Mouse (Mus musculus) bone marrow, adult 2 months (tissue): Measurements from ENCODE around the gene Nat9. TPM values are rescaled to one million over a fixed set of nuclear protein-coding genes. Genes with fewer than 3 reads are reported as not detected.
A peak's percentile ranks its signal among the peaks of the same experiment; 100 is the strongest.

Source experiments
- H3K27ac ChIP-seq: fragments of 200-500 bp; 2 replicates; pipeline ENCODE4 v1.5.1; 2012; ENCODE audit warnings: low read depth, mild to moderate bottlenecking, control low read depth, inconsistent platforms, low read length; ENCODE audit not compliant: control insufficient read depth, poor library complexity, insufficient read depth
- H3K4me1 ChIP-seq: fragments of 200-500 bp; 2 replicates; pipeline ENCODE4 v1.6.1; 2011; ENCODE audit warnings: low read length; ENCODE audit not compliant: control insufficient read depth, insufficient read depth
- H3K4me3 ChIP-seq: fragments of 200-500 bp; replicated peaks from 2 replicates; pipeline ENCODE3; 2011; ENCODE audit warnings: mild to moderate bottlenecking, low read depth, low read length, control low read depth; ENCODE audit not compliant: control insufficient read depth
- CTCF ChIP-seq: fragments of 200-500 bp; IDR thresholded peaks from 2 replicates; pipeline ENCODE4 v1.5.1; 2011; ENCODE audit warnings: low read length, control low read depth; ENCODE audit not compliant: control insufficient read depth, insufficient read depth
- POLR2A ChIP-seq: fragments of 200-500 bp; IDR thresholded peaks from 2 replicates; pipeline ENCODE4 v1.6.1; 2011; ENCODE audit warnings: low read depth, mild to moderate bottlenecking, control low read depth, low read length, borderline replicate concordance; ENCODE audit not compliant: control insufficient read depth
- WGBS: fragments of 180-500 bp; shearing (Covaris S2); methylation state at CpG from one replicate; pipeline ENCODE4 v1.1.7; 2018; 5-methylcytosine and 5-hydroxymethylcytosine counted together
- polyA plus RNA-seq: library from polyadenylated mRNA; stranded (reverse); fragments of >200 nt; gene quantifications from 2 replicates; pipeline ENCODE4 v1.2.4, GENCODE M21; 2011; ENCODE audit warnings: low replicate concordance; ENCODE audit not compliant: missing spikeins, insufficient read depth, insufficient read length

Gene Nat9
- polyA plus RNA-seq, 1 experiment: 19.4 TPM

DNA sequence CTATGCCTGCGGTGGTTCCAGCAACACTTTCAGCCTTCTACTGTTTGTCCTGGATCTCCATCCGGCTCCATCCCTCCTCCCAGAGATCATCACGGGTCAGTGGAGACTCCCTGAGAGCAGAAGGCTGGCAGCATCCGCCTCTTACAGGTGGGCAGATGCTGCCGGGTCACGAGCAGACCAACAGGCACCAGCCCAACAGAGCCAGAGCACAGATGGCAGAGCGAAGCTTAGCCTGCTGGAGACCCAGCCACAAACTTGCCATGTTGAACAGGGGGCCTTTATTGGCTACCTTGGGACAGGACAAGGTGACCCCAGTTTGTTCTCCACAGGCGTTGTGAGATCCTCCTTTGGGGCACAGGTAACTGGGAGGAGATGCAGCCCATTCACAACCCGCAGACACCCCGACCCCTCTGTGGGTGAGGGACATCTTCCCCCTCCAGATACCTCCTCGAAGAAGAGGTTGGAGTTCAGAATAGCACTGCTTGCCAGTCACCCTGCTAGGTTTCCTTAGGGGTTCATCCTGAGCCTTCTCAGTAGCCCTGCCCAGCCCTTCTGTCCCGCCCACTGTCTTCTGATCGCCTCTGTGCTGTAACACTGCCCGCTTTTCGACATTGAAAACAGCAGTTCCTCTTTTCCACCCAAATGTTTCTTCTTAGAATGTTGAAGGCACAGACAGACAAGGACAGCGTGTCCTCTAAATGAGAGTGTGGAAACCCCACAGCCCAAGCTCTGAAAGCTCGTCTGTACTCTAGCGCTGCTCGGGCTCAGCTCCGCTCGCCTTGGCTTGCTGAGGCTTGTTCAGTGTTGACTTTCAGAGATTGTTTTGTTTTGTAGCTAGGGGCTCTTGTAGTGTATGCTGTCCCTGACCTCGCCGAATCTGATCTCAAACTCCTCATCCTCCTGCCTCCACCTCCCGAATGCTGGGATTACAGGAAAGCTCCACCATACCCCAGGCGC is 21.4 kb upstream of the Nat9 start:
- Histone ChIP-seq H3K27ac (peak overlapping the region; percentile 72), H3K4me3 (no peak overlapping the region), H3K4me1 (no peaks in the 10 kb centered on the region)
- 54% methylated on average over 25 of the region's 25 CpGs for WGBS
- TF ChIP-seq POLR2A: no peak
- no peak for TF ChIP-seq CTCF

- Histone ChIP-seq H3K27ac (no peak overlapping the region), H3K4me3 (no peak overlapping the region), H3K4me1 (no peaks in the 10 kb centered on the region)
- WGBS: 91% methylated on average over 12 of the region's 12 CpGs
- TF ChIP-seq CTCF: no peak
- no peak for TF ChIP-seq POLR2A
Measured at GRCm38 (mm10) chr11:115208126-115208525, 20.5 kb upstream of the Nat9 start.

- Histone ChIP-seq H3K4me3 (no peak overlapping the region), H3K27ac (no peak overlapping the region; the same call in 1 of the 2 replicates), H3K4me1 (no peaks in the 10 kb centered on the region; the same call in 1 of the 2 replicates)
- 90% methylated on average over 9 of the region's 9 CpGs for WGBS
- TF ChIP-seq CTCF: no peak
- TF ChIP-seq POLR2A: no peak
Measured at GRCm38 (mm10) chr11:115202756-115203155, 15.1 kb upstream of the Nat9 start.

DNA sequence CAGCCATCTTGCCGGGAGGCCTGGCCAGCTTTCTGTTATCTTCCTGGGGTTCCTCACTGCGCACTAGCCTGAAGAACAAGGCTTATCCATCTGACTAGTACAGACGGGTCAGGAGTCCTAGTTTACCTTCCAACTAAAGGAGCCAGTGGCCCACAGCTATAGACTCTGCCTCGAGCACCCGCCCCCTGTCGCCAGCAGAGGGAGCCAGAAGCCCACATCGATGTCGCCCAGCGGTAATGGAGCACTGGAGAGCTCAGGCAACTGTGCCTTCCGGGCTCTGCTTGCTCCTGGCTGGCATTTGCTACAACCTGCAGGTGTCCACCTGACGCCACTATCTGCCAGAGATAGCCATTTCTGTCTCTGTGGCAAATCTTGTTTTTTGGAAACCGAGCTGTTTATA is 14.7 kb upstream of the Nat9 start:
- Histone ChIP-seq H3K4me3 (no peak overlapping the region), H3K27ac (no peak overlapping the region; the same call in 1 of the 2 replicates), H3K4me1 (no peaks in the 10 kb centered on the region; the same call in 1 of the 2 replicates)
- peak; percentile 92 for TF ChIP-seq CTCF
- TF ChIP-seq POLR2A: peak; percentile 44; the same call in 1 of the 2 replicates
- 24% methylated on average over 12 of the region's 12 CpGs for WGBS

GRCm38 (mm10) chr11:115200520-115200919 is 12.9 kb upstream of the Nat9 start:
- no peaks in the 10 kb centered on the region; the same call in 1 of the 2 replicates for H3K4me1 ChIP-seq
- TF ChIP-seq POLR2A (no peak), CTCF (no peak)
- no peak overlapping the region for H3K27ac ChIP-seq
- WGBS: 76% methylated on average over 4 of the region's 4 CpGs
- H3K4me3 ChIP-seq: no peak overlapping the region

GRCm38 (mm10) chr11:115198932-115199384 is 11.3 kb upstream of the Nat9 start:
- H3K4me1 ChIP-seq: no peaks in the 10 kb centered on the region; the same call in 1 of the 2 replicates
- no peak for TF ChIP-seq POLR2A
- no peak for TF ChIP-seq CTCF
- 74% methylated on average over 12 of the region's 12 CpGs for WGBS
- H3K4me3 ChIP-seq: no peak overlapping the region
- peak overlapping the region; percentile 62 for H3K27ac ChIP-seq

DNA sequence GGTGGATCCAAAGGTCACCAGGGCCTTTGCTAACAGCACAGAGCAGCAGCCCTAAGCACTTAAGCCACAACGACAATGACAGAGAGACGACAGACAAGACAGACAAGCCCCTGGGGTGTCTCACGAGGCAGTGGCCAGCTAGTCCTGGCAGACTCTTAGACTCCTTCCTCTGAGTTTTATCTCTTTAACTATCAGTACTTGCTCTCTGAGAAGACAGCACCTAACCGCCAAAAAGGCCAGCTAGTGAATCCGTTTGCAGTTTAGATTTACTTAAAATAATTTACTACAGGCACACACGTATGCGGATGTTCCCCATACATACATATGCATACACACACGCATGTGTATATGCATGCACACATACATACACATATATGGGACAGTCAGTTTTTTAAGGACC is 9.9 kb upstream of the Nat9 start:
- H3K4me3 ChIP-seq: no peak overlapping the region
- 83% methylated on average over 8 of the region's 8 CpGs for WGBS
- no peak for TF ChIP-seq CTCF
- no peak for TF ChIP-seq POLR2A
- no peaks in the 10 kb centered on the region; the same call in 1 of the 2 replicates for H3K4me1 ChIP-seq
- no peak overlapping the region for H3K27ac ChIP-seq

- Histone ChIP-seq H3K27ac (no peak overlapping the region), H3K4me1 (peaks cover 2% of the 10 kb centered on the region; the same call in 1 of the 2 replicates), H3K4me3 (no peak overlapping the region)
- TF ChIP-seq POLR2A (no peak), CTCF (no peak)
- WGBS: 44% methylated on average over 5 of the region's 5 CpGs
Measured at GRCm38 (mm10) chr11:115195933-115196332, 8.3 kb upstream of the Nat9 start.
